Mouse (Mus musculus) cortical plate, adult 2 months (tissue): ENCODE results near the gene Wdr44. TPM values are rescaled to one million over a fixed set of nuclear protein-coding genes. Genes with fewer than 3 reads are reported as not detected.
A peak's percentile ranks its signal among the peaks of the same experiment; 100 is the strongest.

Experiments
- H3K27ac ChIP-seq: fragments of 200-500 bp; 2 replicates; pipeline ENCODE4 v1.5.1; 2012; ENCODE audit warnings: low read length, control low read depth, inconsistent platforms; ENCODE audit not compliant: insufficient read depth
- H3K4me1 ChIP-seq: fragments of 200-500 bp; 2 replicates; pipeline ENCODE4 v1.6.1; 2011; ENCODE audit warnings: low read length; ENCODE audit not compliant: control insufficient read depth, insufficient read depth
- H3K4me3 ChIP-seq: fragments of 200-500 bp; 2 replicates; pipeline ENCODE4 v1.5.1; 2011; ENCODE audit warnings: mild to moderate bottlenecking, low read length, control low read depth; ENCODE audit not compliant: insufficient read depth
- CTCF ChIP-seq: fragments of 200-500 bp; IDR thresholded peaks from 2 replicates; pipeline ENCODE4 v1.5.1; 2011; ENCODE audit warnings: mild to moderate bottlenecking, control low read depth, low read length; ENCODE audit not compliant: insufficient read depth; ENCODE audit errors: extremely low read depth
- POLR2A ChIP-seq: fragments of 200-500 bp; IDR thresholded peaks from 2 replicates; pipeline ENCODE4 v1.6.1; 2011; ENCODE audit warnings: mild to moderate bottlenecking, low read length, control low read depth; ENCODE audit not compliant: insufficient read depth; ENCODE audit errors: extremely low read depth
- polyA plus RNA-seq: library from polyadenylated mRNA; depleted of rRNA; stranded (reverse); fragments of >200 nt; gene quantifications from 2 replicates; pipeline ENCODE4 v1.2.3, GENCODE M21; 2012; rRNA removed

Gene Wdr44
- 7.4 and 7.7 TPM in 2 replicates for polyA plus RNA-seq

- H3K4me3 ChIP-seq: peak within 1 kb of the TSS; percentile 84
- peak within 1 kb of the TSS; percentile 75 for H3K27ac ChIP-seq
- no peaks in the 10 kb centered on the region for H3K4me1 ChIP-seq
- peak; percentile 53; the same call in 1 of the 2 replicates for TF ChIP-seq POLR2A
- TF ChIP-seq CTCF: no peak
These were observed at the start of gene Wdr44 for GRCm38 (mm10) chrX:23692722-23693442. Gene Wdr44, plus strand, starts transcription at chrX:23693051.

DNA sequence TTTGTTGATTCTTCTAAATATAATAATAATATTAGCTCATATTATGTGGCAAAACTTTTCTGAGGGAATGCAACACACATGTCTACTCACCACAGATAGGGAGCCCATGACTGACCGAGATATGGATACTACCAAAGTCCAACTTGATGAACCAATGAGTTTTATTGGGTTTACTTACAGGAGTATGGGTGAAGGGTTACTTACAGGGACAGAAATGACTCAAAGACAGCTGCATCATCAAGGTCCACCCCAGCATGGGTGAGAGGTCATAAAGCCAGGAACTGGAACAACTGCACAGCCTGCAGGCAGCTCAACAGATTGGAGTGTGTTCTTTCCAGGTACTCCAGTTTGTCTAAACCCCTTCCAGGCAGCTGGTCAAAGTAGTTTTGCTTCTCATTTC is 44.5 kb upstream of the Wdr44 start:
- TF ChIP-seq POLR2A (no peak), CTCF (no peak)
- H3K4me1 ChIP-seq: no peaks in the 10 kb centered on the region
- H3K4me3 ChIP-seq: no peak overlapping the region

GRCm38 (mm10) chrX:23662216-23662615 is 30.6 kb upstream of the Wdr44 start:
- no peak overlapping the region for H3K27ac ChIP-seq
- no peak overlapping the region for H3K4me3 ChIP-seq
- H3K4me1 ChIP-seq: no peaks in the 10 kb centered on the region
- TF ChIP-seq POLR2A (no peak), CTCF (no peak)

More for the DNA sequence above, 44.5 kb upstream of the Wdr44 start:
- no peak overlapping the region for H3K27ac ChIP-seq

- Histone ChIP-seq H3K4me3 (no peak overlapping the region), H3K27ac (no peak overlapping the region), H3K4me1 (no peaks in the 10 kb centered on the region)
- TF ChIP-seq CTCF (no peak), POLR2A (no peak)
These were observed 19.7 kb upstream of the Wdr44 start for GRCm38 (mm10) chrX:23673193-23673592.

DNA sequence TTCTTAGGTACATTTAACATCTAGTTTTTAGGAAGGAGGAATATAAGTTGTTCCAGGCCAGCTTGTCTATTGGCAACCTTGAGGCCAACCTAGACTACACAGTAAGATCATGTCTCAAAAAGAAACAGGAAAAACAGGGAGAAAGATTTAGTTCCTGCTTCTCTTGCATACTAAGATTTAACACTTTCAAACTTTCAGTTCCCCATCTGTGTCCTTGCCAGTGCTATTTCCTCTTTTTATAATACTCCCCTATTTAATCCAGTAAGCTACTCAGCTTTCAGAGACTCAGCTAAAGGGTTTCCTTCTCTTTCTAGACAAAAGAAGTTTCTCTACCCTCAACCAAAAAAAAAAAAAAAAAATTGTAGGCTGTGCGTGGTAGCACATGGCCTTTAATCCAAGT is 17.4 kb upstream of the Wdr44 start:
- Histone ChIP-seq H3K4me3 (no peak overlapping the region), H3K27ac (no peak overlapping the region), H3K4me1 (no peaks in the 10 kb centered on the region)
- TF ChIP-seq CTCF (no peak), POLR2A (no peak)

GRCm38 (mm10) chrX:23676583-23676982 is 16.3 kb upstream of the Wdr44 start:
- no peak overlapping the region for H3K4me3 ChIP-seq
- no peak for TF ChIP-seq POLR2A
- no peak for TF ChIP-seq CTCF
- H3K27ac ChIP-seq: no peak overlapping the region
- H3K4me1 ChIP-seq: no peaks in the 10 kb centered on the region

- Histone ChIP-seq H3K4me3 (no peak overlapping the region), H3K4me1 (no peaks in the 10 kb centered on the region), H3K27ac (no peak overlapping the region)
- TF ChIP-seq POLR2A (no peak), CTCF (no peak)
These were observed 15.3 kb upstream of the Wdr44 start for GRCm38 (mm10) chrX:23677511-23677910.

DNA sequence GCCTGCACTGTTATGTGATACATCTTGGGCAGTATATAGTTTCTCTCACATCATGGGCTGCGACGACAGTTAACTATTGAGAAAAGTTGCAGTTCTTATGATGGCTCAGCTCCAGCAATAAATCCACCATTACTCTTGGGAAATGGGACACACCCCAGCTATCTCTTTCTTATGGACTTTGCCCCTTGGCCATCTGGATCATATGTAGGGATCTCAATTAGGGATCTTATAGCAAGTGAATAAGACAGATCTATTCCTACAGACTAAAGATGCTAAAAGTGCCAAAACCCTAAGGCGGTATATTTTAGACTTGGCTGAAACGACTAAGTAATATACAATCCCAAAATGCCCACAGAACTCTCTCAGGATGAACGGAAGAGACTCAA is 522 bp upstream of the Wdr44 start:
- Histone ChIP-seq H3K4me3 (peak overlapping the region; percentile 84), H3K27ac (no peak overlapping the region), H3K4me1 (no peaks in the 10 kb centered on the region)
- TF ChIP-seq CTCF: no peak
- TF ChIP-seq POLR2A: no peak

DNA sequence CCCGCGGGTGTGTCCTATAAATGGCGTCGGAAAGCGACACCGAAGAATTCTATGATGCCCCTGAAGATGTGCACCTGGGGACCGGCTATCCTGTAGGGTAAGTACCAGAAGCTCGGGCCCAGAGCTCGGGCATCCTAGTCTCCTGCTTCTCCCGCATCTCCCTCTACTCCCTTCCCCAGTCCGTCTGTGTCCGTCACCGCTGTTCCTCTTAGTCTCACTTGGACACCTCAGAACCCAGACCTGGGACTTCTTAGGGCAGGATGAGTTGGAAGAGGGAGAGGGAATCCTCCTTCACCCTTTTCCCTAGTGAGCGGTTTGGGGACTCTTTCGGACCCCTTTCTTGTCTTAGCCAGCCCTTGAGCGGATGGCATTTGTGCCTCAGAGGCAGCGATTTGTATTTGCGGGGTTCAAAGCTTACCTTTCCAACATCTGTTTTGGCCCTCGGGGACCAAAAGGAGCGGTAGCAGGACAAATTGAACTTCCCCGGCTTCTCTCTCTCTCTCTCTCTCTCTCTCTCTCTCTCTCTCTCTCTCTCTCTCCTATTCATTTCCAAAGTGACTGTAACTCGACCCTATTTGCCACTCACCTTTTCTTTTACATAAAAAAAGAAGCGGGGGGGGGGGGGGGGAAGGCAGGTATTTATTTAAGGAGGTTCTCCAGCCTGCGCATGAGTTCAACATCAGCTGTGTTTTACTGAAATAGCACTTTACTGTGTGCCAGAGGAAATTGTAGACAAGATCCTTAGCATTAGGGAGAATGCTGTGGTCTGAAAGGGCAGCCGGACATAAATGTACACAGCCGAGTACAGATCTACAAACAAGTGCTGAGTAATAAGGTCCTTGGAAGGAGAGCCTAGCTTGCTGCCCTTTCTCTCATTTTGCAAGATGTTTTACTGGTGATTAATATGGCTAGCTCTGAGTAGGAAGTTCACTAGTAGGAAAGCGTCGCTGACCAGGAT is 871 bp downstream of the Wdr44 start:
- no peaks in the 10 kb centered on the region for H3K4me1 ChIP-seq
- no peak for TF ChIP-seq POLR2A
- TF ChIP-seq CTCF: no peak
- peak overlapping the region; percentile 84 for H3K4me3 ChIP-seq

GRCm38 (mm10) chrX:23694588-23694987 is 1.7 kb downstream of the Wdr44 start:
- H3K4me3 ChIP-seq: peak overlapping the region; percentile 84; the same call in 1 of the 2 replicates
- no peaks in the 10 kb centered on the region for H3K4me1 ChIP-seq
- no peak for TF ChIP-seq POLR2A
- no peak for TF ChIP-seq CTCF
- H3K27ac ChIP-seq: no peak overlapping the region

More for the DNA sequence above, 871 bp downstream of the Wdr44 start:
- H3K27ac ChIP-seq: peak overlapping the region; percentile 75
